Mouse (Mus musculus) kidney, postnatal 0 days (tissue): ENCODE results near the gene Rbp3. TPM values are rescaled to one million over a fixed set of nuclear protein-coding genes. Genes with fewer than 3 reads are reported as not detected.

ENCODE experiments used
- ATAC-seq: fragments of 200-750 bp; cut with Nextera tagmentation; replicated peaks from 2 replicates; pipeline ENCODE4 v1.8.0; 2017; ENCODE audit warnings: low read depth, moderate number of reproducible peaks, moderate TSS enrichment, moderate library complexity; ENCODE audit not compliant: low FRiP score
- DNase-seq: peaks from one replicate; pipeline ENCODE4 v3.0.0-alpha.2; 2016; ENCODE audit warnings: low spot score
- H3K27ac ChIP-seq: fragments of 300-500 bp; sonication (generic); 2 replicates; pipeline ENCODE4 v1.5.1; 2014; ENCODE audit warnings: mild to moderate bottlenecking
- H3K27me3 ChIP-seq: fragments of 300-500 bp; sonication (generic); 2 replicates; pipeline ENCODE4 v1.6.1; 2014; ENCODE audit warnings: low read length, mixed read lengths; ENCODE audit not compliant: insufficient read depth
- H3K36me3 ChIP-seq: fragments of 300-500 bp; sonication (generic); 2 replicates; pipeline ENCODE4 v1.6.1; 2014; ENCODE audit warnings: low read length, mixed read lengths; ENCODE audit not compliant: insufficient read depth
- H3K4me1 ChIP-seq: fragments of 300-500 bp; sonication (generic); replicated peaks from 2 replicates; pipeline ENCODE4 v1.6.1; 2014; ENCODE audit warnings: antibody characterized with exemption, low read length, mixed read lengths; ENCODE audit not compliant: insufficient read depth
- H3K4me2 ChIP-seq: fragments of 300-500 bp; sonication (generic); 2 replicates; pipeline ENCODE4 v1.6.1; 2014; ENCODE audit warnings: mild to moderate bottlenecking, low read length, moderate library complexity, mixed read lengths
- H3K4me3 ChIP-seq: fragments of 300-500 bp; sonication (generic); replicated peaks from 2 replicates; pipeline ENCODE4 v1.5.1; 2014; ENCODE audit warnings: low read depth, low read length
- H3K9ac ChIP-seq: fragments of 300-500 bp; sonication (generic); 2 replicates; pipeline ENCODE4 v1.6.1; 2014; ENCODE audit warnings: low read depth, low read length
- H3K9me3 ChIP-seq: fragments of 300-500 bp; sonication (generic); replicated peaks from 2 replicates; pipeline ENCODE4 v1.6.1; 2016; ENCODE audit warnings: low read length, inconsistent platforms, mixed read lengths
- CTCF ChIP-seq: IDR thresholded peaks from 2 replicates; pipeline ENCODE4 v1.5.1; 2016; ENCODE audit warnings: antibody characterized with exemption, low read depth, mild to moderate bottlenecking, moderate library complexity
- WGBS: fragments of 180-500 bp; shearing (Covaris S2); extraction: QIAGEN DNeasy Blood & Tissue Kit; methylation state at CpG from one replicate; pipeline ENCODE4 v1.1.7; 2014; 5-methylcytosine and 5-hydroxymethylcytosine counted together
- polyA plus RNA-seq: library from polyadenylated mRNA; unstranded; fragments of >200 nt; fragmentation: Nextera tagmentation; extraction: Ambion mirVana; gene quantifications from 2 replicates; pipeline ENCODE4 v1.2.1, GENCODE M21; 2015

The Rbp3 gene
- polyA plus RNA-seq, 1 experiment from 2014 or later, result not detected

DNA sequence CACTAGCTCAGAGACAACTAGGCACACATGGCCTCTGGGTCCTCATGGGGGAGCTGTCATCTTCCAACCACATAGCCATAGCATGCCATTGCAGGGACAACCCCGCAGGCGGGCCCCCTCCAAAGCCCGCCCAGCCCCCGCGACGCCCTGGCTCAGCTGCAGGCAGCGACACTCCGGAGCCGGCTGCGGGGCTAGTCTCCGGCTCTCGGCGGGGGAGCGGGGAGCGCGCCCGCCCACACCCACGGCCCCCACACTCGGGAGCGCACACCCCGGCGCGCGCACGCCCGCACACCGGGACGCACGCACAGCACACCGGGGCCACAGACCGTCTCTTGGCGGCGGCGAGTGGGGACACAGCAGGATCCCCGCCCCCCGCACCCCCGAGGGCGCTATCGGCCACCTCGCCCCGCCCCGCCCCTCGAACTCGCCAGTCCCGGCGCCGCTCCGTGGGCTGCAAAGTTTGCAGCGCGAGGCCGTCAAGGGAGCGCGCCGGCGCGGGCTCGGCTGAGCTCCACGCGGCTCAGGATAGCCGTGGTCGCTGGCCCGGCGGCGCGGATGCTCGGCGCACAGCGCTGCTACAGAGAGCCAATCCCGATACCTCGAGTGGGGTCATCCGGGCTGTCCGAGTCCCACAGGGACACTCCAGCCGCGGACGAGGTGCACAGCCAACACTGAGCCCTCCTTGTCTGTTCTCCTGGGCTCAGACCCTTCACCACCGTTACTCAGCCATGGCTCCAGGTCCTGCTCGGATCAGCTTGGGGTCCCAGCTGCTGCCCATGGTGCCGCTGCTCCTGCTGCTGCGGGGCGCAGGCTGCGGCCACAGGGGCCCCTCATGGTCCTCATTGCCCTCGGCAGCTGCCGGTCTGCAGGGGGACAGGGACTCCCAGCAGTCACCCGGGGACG is 30.4 kb upstream of the Rbp3 start, which contains the start of gene Gdf10:
TSS of gene Gdf10 (plus strand) at position 420 of the 903 bp plus-strand sequence.
- no peak within 1 kb of the TSS for H3K27ac ChIP-seq
- H3K36me3 ChIP-seq, result no peaks in the 10 kb centered on the region
- peak; percentile 68 for ATAC-seq
- WGBS, result under 1% methylated on average over 79 of the region's 85 CpGs
- H3K9me3 ChIP-seq, result no peaks in the 10 kb centered on the region
- H3K27me3 ChIP-seq, result peaks cover 29% of the 10 kb centered on the region
- peak; percentile 37 for DNase-seq
- no peak for TF ChIP-seq CTCF
- H3K4me3 ChIP-seq, result peak within 1 kb of the TSS; percentile 51
- peak within 1 kb of the TSS; percentile 37 for H3K9ac ChIP-seq
- H3K4me1 ChIP-seq, result 0 out of 2 replicates have a peak, but pooled peaks cover 3% of the 10 kb centered on the region
- peak within 1 kb of the TSS; percentile 96 for H3K4me2 ChIP-seq

DNA sequence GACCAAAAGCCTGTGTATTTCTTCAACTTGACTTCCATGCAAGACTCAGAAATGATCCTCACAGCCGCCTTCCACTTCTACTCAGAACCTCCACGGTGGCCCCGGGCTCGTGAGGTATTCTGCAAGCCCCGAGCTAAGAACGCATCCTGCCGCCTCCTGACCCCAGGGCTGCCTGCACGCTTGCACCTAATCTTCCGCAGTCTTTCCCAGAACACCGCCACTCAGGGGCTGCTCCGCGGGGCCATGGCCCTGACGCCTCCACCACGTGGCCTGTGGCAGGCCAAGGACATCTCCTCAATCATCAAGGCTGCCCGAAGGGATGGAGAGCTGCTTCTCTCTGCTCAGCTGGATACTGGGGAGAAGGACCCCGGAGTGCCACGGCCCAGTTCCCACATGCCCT is 21.9 kb upstream of the Rbp3 start:
- ATAC-seq, result no peak
- DNase-seq, result no peak
- H3K4me1 ChIP-seq, result no peaks in the 10 kb centered on the region
- TF ChIP-seq CTCF, result no peak
- H3K4me3 ChIP-seq, result no peak overlapping the region
- peaks cover 7% of the 10 kb centered on the region; the same call in 1 of the 2 replicates for H3K27me3 ChIP-seq
- H3K4me2 ChIP-seq, result no peak overlapping the region
- H3K9ac ChIP-seq, result no peak overlapping the region
- 45% methylated on average over 17 of the region's 17 CpGs for WGBS
- no peaks in the 10 kb centered on the region for H3K9me3 ChIP-seq
- no peaks in the 10 kb centered on the region for H3K36me3 ChIP-seq
- H3K27ac ChIP-seq, result no peak overlapping the region

DNA sequence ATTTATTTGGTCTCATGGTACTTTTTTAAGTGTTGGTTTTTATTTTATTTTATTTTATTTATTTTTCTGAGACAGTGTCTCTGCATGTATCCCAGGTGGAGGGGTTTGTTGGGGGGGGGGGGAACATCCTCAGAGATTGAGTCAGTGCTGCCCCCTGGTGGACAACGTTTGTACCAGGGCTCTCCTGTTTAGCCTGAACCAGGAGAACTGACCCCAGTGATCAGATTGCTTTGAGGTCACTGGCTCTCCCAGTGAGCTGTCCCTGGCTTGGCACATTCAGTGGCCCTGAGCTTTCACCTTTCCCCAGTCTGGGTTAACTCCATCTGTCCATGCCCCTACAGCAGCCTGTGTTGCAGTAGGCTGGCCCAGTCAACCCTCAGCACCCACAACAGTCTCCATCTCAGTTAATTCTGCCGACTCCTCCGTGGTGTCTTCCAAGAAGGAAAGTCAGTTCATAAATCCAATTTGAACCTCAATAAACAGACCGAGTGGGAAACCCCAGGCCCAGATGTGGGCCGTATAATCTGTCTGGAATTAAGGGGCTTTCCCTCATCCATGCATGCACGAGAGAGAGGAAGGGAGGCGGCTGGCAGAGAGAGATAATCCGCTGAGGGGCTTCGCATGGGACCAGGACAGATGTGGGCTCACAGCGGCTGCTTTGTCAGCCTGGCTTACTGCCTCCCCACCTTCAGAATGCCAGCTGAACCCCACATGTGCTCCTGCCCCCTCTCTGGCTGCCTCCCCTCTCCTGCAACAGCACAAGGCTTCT is 20.7 kb upstream of the Rbp3 start:
- no peak overlapping the region for H3K4me2 ChIP-seq
- 61% methylated on average over 10 of the region's 10 CpGs for WGBS
- H3K4me3 ChIP-seq, result no peak overlapping the region
- H3K4me1 ChIP-seq, result no peaks in the 10 kb centered on the region
- peak; percentile 70 for TF ChIP-seq CTCF
- ATAC-seq (no peak), DNase-seq (peak; percentile 66)
- no peaks in the 10 kb centered on the region for H3K9me3 ChIP-seq
- no peak overlapping the region for H3K27ac ChIP-seq
- no peaks in the 10 kb centered on the region for H3K36me3 ChIP-seq
- no peak overlapping the region for H3K9ac ChIP-seq
- peaks cover 7% of the 10 kb centered on the region; the same call in 1 of the 2 replicates for H3K27me3 ChIP-seq

DNA sequence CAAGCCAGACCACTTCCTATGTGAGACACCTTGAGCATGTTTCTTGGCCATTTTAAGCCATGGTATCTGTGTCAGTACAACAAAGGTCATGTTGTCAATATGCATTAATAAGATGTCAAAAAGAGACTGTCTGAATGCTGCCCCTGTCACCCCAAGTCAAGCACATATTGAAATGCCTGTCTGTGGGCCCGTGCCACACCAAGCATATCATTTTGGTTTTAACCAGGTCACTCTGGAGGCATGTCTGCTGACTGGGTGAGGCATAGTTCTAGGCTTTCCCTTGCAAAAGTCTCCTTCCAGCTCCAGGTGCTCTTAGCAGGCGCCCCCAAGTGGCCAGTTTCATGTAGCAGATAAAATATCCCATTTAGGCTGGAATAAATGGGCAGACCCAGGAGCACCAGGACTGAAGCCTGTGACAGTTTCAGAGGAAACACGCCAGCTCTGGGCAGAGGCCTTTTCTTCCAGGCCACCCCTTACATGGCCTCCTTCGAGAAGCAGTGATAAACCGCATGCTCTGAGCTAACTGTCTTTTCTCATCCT is 20.0 kb upstream of the Rbp3 start:
- Histone ChIP-seq H3K36me3 (no peaks in the 10 kb centered on the region), H3K4me1 (no peaks in the 10 kb centered on the region), H3K27me3 (peaks cover 7% of the 10 kb centered on the region; the same call in 1 of the 2 replicates), H3K4me2 (no peak overlapping the region), H3K9me3 (no peaks in the 10 kb centered on the region), H3K27ac (no peak overlapping the region), H3K9ac (no peak overlapping the region), H3K4me3 (no peak overlapping the region)
- ATAC-seq (no peak; the same call in 1 of the 2 replicates), DNase-seq (peak; percentile 81)
- TF ChIP-seq CTCF, result peak; percentile 78
- 44% methylated on average over 5 of the region's 5 CpGs for WGBS

DNA sequence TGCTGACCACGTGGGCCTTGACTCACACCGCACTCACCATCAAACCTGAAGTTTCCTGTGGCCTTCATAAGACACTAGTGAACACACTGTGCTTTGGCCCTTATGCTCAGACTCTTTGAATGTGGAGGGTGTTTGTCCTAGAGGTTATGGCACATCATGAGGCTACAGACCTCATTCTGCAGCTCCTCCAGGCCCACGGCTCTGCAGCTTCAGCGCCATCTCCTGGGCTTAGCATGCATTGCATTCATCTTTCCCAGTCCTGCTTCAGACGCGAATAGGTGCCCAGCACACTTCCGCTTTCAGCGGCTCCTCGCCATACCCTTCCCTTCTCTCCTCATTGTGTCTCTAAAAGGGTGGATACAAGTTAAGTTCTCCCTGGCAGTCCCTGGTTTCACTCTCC is 14.7 kb upstream of the Rbp3 start:
- 31% methylated on average over 9 of the region's 9 CpGs for WGBS
- Histone ChIP-seq H3K4me1 (no peaks in the 10 kb centered on the region), H3K4me3 (no peak overlapping the region), H3K27me3 (no peaks in the 10 kb centered on the region), H3K4me2 (peak overlapping the region; percentile 37), H3K27ac (no peak overlapping the region), H3K9me3 (no peaks in the 10 kb centered on the region), H3K9ac (no peak overlapping the region), H3K36me3 (no peaks in the 10 kb centered on the region)
- DNase-seq (peak; percentile 80), ATAC-seq (0 out of 2 replicates have a peak, but pooled peaks have one; percentile 46)
- peak; percentile 90 for TF ChIP-seq CTCF

DNA sequence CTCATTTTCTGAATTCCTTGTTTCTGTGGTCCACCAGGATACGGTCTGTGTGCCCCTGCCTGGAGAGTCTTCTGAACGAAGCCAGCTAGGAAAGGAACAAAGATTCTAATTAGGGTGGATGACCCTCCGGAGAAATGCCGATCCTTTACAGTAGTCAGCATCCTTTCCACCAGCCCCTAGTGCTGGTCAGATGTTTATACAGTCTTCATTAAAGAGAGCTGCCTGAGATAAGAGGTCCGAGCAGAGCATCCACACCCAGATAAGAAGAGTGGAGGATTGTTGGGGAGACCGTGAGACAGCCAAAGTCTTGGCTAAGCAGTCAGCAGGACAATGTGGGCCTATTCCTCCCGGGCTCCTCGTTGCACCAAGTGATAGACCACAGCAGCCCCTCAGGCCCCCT is 13.1 kb upstream of the Rbp3 start, which contains the start of gene Gdf2:
TSS of gene Gdf2 (plus strand) at position 301 of the 400 bp plus-strand sequence.
- TF ChIP-seq CTCF, result no peak
- ATAC-seq, result no peak
- Histone ChIP-seq H3K9me3 (no peaks in the 10 kb centered on the region), H3K36me3 (no peaks in the 10 kb centered on the region), H3K4me1 (no peaks in the 10 kb centered on the region), H3K27me3 (no peaks in the 10 kb centered on the region), H3K4me2 (no peak within 1 kb of the TSS), H3K9ac (no peak within 1 kb of the TSS), H3K27ac (no peak within 1 kb of the TSS), H3K4me3 (no peak within 1 kb of the TSS)
- WGBS, result 80% methylated on average over 8 of the region's 8 CpGs
- DNase-seq, result no peak
